Mouse (Mus musculus): Measurements from ENCODE around the gene Racgap1. TPM values are rescaled to one million over a fixed set of nuclear protein-coding genes. Genes with fewer than 3 reads are reported as not detected.

Racgap1 gene
- polyA plus RNA-seq, 1 experiment from 2014 or later, result 21.3 TPM

DNA sequence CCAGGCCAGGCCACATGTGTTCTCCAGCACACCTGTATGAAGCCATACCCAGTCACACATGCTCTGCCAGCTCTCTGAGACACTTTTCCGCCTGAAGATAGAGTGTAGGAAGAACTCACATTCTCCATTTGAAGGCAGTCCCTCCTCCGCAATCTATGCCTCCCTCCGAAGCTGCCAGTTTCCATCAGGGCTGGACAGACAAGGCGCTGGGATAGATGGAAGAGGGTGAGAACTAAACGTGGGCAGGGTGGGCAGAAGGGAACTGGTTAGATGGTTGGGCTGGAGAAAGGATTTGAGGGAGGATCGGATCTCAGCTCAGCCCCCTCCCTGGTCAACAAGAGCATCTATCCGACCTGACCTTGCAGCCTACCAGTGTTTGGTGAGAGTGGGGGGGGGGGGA lies 54.6 kb downstream of the Racgap1 start:
- 64% methylated on average over 7 of the region's 7 CpGs for WGBS (ENCODE audit: missing documents)
- no peaks in the 10 kb centered on the region for H3K36me3 ChIP-seq (ENCODE audit: inconsistent target)
- H3K27ac ChIP-seq, result no peak overlapping the region
- H3K79me2 ChIP-seq (ENCODE audit: inconsistent target), result no peaks in the 10 kb centered on the region
- no peak overlapping the region for H3K4me3 ChIP-seq (ENCODE audit: inconsistent target)

DNA sequence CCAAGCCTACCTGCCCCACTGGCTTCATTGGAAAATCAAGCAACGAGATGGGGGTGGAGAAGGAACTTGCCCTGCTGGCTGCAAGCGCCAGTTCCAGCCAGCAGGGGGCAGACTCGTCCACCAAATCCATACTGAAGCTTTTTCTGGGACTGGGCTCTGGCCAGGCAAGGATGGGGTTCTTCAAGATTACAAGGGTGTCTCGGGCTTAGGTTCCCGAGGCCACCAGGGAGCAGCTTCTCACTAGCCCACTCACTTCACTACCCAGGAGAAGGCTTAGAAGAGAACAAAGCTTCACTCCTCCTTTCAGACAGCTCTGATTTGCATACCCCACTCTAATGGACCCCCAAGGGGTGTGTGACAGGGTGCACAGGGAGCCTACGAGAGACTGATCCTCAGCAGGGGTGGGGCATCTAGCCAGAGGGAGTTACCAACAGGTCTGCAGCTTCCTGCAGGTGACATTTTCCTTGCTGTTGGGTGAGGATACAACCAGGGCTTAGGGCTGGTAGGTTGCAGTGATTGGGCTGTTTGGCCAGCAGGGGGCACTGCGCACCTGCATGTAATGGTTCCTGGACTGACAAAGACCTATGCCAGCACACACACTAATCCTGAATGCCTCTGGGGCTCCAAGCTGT lies 55.3 kb downstream of the Racgap1 start:
- Histone ChIP-seq H3K4me3 (ENCODE audit: inconsistent target) (no peak overlapping the region), H3K79me2 (ENCODE audit: inconsistent target) (no peaks in the 10 kb centered on the region), H3K36me3 (ENCODE audit: inconsistent target) (no peaks in the 10 kb centered on the region), H3K27ac (no peak overlapping the region)
- WGBS (ENCODE audit: missing documents), result 0% methylated on average over 7 of the region's 7 CpGs

DNA sequence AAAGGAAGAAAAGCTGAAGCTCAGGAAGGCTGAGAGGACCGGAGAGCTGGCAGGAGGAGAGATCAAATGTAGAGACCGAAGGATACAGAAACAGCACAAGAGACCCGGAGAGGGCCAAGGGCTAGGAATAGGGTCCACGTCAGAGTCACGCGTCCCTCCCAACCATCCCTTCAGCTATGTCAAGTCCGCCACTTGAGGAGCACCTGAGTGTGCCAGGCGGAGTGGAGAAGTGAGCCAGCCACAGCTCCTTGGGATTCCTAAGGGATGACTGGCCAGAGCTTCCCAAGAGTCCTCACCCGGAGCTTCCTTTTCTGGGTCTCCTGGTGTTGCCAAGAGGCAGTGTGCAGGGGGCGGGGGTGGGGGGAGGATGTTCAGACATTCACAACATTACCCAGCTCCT lies 56.5 kb downstream of the Racgap1 start:
- no peaks in the 10 kb centered on the region for H3K79me2 ChIP-seq (ENCODE audit: inconsistent target)
- H3K27ac ChIP-seq, result no peak overlapping the region
- H3K4me3 ChIP-seq (ENCODE audit: inconsistent target), result no peak overlapping the region
- H3K36me3 ChIP-seq (ENCODE audit: inconsistent target), result no peaks in the 10 kb centered on the region
- WGBS (ENCODE audit: missing documents), result 76% methylated on average over 10 of the region's 10 CpGs

DNA sequence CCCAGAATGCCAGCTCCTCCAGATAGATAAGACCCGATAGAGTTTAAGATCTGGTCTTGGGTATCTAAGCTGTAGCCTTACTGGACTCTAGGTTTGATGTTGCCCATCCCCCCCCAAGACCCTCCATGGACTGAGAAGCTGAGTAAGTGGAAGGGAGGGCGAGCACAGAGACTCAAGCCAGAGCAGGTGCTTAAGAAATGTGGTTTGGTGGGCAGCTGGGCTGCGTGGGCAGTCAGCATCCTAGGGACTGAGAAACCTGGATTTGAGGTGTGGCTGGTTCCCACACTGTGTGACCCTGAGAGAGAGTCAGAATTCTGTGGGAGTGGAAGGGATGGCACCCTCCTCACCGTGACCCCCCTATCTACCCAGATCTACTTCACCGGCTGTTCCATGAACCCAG lies 58.6 kb downstream of the Racgap1 start:
- H3K27ac ChIP-seq, result no peak overlapping the region
- H3K4me3 ChIP-seq (ENCODE audit: inconsistent target), result no peak overlapping the region
- no peaks in the 10 kb centered on the region for H3K36me3 ChIP-seq (ENCODE audit: inconsistent target)
- 64% methylated on average over 3 of the region's 5 CpGs for WGBS (ENCODE audit: missing documents)
- no peaks in the 10 kb centered on the region for H3K79me2 ChIP-seq (ENCODE audit: inconsistent target)

DNA sequence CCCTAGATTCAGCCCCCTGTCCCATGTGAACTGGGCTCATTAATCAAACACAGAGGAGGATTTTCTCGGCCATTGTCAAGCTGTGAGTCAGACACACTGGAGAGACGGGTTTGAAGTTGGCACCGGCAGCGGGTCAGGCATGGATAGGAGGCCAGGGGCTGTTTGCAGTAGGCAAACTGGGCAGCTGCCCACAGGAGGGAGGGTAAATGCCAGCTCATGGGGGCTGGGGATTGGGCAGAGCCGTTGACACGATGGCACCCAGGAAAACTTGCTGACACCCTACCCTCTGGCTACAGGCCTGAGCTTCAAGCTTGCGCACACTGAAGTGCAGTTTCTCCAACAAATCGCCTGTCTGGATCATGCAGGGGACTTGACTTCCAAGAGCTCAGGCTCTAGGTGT lies 59.3 kb downstream of the Racgap1 start:
- Histone ChIP-seq H3K4me3 (ENCODE audit: inconsistent target) (no peak overlapping the region), H3K36me3 (ENCODE audit: inconsistent target) (no peaks in the 10 kb centered on the region), H3K27ac (no peak overlapping the region), H3K79me2 (ENCODE audit: inconsistent target) (no peaks in the 10 kb centered on the region)
- WGBS (ENCODE audit: missing documents), result 82% methylated on average over 8 of the region's 8 CpGs

DNA sequence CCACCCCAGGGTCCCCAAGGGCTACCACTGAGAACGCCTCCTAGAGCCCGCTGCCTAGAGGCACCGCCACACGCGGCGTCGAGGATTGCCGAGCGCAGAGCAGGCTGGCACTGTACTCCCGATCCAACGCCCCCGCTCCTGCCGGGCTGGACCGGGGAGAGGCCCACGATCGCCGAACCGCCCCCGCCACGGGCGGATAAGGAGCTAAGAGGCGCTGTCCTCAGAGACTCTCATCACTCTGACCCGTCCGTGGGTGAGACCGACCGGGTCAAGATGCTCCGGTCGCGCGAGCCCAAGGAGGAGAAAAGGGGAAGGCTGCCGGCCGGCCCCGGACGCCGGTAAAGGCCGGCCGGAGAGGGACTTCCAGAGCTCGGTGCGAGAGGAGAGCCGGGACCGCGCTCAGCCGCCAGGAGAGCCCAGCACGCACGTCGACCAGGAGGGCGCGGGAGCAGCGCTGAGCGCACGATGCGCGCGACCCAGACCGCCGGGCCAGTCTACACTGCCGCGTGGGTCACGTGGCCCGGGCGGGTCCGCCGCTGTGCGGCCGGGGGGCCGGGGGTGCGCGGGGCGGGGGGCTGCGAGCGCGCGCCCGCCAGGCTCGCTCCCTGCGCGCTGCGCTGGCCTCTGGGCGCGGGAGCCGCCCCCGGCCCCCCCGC lies 60.9 kb downstream of the Racgap1 start, which contains the start of gene Aqp5:
Gene Aqp5, plus strand, starts transcription at position 354 of the 656 bp plus-strand sequence.
- no peaks in the 10 kb centered on the region for H3K36me3 ChIP-seq (ENCODE audit: inconsistent target)
- no peak within 1 kb of the TSS for H3K4me3 ChIP-seq (ENCODE audit: inconsistent target)
- 10% methylated on average over 62 of the region's 83 CpGs for WGBS (ENCODE audit: missing documents)
- no peak within 1 kb of the TSS for H3K27ac ChIP-seq
- H3K79me2 ChIP-seq (ENCODE audit: inconsistent target), result no peaks in the 10 kb centered on the region

DNA sequence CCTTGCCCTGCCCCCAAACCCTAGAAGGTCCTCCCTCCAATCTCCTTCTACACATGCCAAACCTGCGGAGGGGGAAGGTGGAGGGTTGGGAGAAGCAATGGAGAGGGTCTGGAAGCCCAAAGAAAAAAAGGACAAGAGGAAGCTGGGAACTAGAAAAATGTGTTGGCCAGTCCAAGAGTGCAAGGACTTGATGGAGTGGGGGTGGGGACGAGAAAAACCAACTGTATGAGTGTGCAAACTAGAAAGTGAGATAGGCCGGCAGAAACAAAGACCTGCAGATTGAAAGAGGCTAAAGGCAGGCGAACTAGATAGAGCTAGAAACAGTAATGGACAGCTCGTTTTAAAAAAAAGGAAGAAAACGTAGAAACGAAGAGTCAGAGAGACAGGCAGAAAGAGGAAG lies 61.8 kb downstream of the Racgap1 start:
- H3K27ac ChIP-seq, result no peak overlapping the region
- WGBS (ENCODE audit: missing documents), result 22% methylated on average over 7 of the region's 7 CpGs
- no peaks in the 10 kb centered on the region for H3K36me3 ChIP-seq (ENCODE audit: inconsistent target)
- no peak overlapping the region for H3K4me3 ChIP-seq (ENCODE audit: inconsistent target)
- no peaks in the 10 kb centered on the region for H3K79me2 ChIP-seq (ENCODE audit: inconsistent target)

DNA sequence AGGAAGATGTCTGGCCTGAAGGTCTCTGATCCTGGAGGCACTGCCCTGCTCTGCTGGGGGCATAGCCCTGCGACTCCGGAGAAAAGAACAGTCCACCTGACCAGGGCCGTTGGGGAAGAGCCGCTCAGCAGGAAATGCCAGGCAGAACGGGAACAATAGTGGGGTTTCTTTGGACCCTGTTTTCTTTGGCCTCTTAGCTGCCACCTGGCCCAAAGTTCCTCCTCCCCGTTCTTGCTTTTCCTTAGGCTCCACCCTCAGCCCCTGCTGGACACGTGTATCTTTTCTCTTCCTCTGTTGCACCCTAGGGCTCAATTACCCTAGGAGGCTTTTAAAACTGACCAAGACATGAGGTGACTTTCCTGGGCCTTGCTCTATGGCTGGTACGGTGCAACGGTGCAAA lies 62.2 kb downstream of the Racgap1 start:
- Histone ChIP-seq H3K79me2 (ENCODE audit: inconsistent target) (no peaks in the 10 kb centered on the region), H3K27ac (no peak overlapping the region), H3K36me3 (ENCODE audit: inconsistent target) (no peaks in the 10 kb centered on the region), H3K4me3 (ENCODE audit: inconsistent target) (no peak overlapping the region)
- WGBS (ENCODE audit: missing documents), result 8% methylated on average over 9 of the region's 9 CpGs

DNA sequence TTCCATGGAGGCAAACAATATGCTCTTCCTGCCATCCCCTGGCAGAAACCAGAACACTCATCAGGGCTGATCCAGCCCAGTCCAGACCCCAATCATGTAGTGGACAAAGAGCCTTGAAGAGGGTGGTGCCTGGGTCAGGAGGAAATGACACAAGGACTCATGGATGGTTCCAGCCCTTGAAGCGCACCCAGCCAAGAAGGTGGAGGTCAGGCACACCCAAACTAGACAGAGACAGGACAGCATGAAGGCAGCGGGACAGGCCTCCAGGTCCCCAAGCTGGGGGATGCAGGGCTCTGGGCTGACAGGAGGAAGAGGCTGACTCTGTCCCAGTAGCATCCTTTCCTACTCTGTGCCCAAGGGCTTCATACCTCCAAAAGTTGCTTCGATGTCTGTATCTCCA lies 64.9 kb downstream of the Racgap1 start:
- WGBS (ENCODE audit: missing documents), result 89% methylated on average over 2 of the region's 3 CpGs
- H3K79me2 ChIP-seq (ENCODE audit: inconsistent target), result no peaks in the 10 kb centered on the region
- no peak overlapping the region for H3K4me3 ChIP-seq (ENCODE audit: inconsistent target)
- no peak overlapping the region for H3K27ac ChIP-seq
- H3K36me3 ChIP-seq (ENCODE audit: inconsistent target), result no peaks in the 10 kb centered on the region

DNA sequence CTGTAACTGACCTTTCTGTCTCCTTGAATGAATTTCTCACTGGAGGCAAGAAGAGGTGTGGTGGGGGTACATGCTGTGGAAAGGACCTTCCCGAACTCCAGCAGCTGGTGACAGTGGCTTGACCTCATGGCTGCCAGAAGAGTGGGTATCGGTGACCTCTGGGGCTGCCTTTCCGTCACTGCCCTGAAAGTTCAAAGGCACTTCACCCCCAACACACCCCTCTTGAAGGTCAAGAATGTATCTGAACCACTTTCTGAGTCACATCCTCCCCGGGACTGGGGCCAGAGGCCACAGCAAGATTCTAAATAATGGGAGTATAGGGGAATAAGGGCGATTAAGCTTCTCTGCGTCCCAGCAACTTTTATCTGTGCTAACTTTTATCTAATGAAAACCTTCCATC lies 65.7 kb downstream of the Racgap1 start:
- no peaks in the 10 kb centered on the region for H3K79me2 ChIP-seq (ENCODE audit: inconsistent target)
- no peaks in the 10 kb centered on the region for H3K36me3 ChIP-seq (ENCODE audit: inconsistent target)
- 70% methylated on average over 6 of the region's 6 CpGs for WGBS (ENCODE audit: missing documents)
- H3K4me3 ChIP-seq (ENCODE audit: inconsistent target), result no peak overlapping the region
- H3K27ac ChIP-seq, result no peak overlapping the region

DNA sequence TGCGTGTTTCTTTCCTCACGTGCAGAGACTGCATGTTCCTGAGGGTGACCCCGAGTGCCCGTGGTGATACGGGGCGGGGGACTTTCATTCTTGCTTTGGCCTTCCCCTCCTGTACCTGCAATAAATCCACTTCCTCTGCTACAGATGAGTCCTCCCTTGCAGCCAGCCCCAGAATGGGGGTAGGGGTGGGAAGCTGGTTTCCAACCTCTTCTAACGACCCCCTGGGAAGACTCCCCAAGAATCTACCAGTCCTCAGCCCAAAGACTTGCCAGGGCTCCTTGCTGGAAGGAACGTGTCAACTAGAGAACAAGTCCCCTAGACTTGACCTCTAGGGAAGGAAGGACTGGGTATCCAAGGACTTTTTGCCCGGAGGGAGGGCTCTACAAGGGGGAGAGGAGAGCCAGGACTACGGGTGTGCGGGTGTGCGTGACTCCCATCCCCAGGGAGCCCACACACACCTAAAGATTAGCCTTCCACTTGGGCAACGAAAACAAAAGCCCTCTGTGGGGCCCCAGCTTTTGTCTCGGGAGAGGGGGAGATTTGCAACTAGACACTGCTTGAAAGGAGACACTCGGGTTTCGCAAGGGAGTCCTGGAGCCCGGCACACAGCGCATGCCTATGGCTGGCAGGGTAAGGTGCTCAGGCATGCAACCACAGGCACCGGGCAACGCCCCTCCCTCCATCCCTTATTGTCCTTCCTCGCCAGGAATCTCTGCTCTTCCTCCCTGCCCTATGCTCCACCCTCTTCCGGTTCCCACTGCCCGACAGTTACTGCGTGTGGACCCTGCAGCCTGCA lies 66.9 kb downstream of the Racgap1 start:
- Histone ChIP-seq H3K36me3 (ENCODE audit: inconsistent target) (no peaks in the 10 kb centered on the region), H3K27ac (no peak overlapping the region), H3K79me2 (ENCODE audit: inconsistent target) (no peaks in the 10 kb centered on the region), H3K4me3 (ENCODE audit: inconsistent target) (no peak overlapping the region; the same call in 1 of the 2 replicates)
- 4% methylated on average over 24 of the region's 24 CpGs for WGBS (ENCODE audit: missing documents)

DNA sequence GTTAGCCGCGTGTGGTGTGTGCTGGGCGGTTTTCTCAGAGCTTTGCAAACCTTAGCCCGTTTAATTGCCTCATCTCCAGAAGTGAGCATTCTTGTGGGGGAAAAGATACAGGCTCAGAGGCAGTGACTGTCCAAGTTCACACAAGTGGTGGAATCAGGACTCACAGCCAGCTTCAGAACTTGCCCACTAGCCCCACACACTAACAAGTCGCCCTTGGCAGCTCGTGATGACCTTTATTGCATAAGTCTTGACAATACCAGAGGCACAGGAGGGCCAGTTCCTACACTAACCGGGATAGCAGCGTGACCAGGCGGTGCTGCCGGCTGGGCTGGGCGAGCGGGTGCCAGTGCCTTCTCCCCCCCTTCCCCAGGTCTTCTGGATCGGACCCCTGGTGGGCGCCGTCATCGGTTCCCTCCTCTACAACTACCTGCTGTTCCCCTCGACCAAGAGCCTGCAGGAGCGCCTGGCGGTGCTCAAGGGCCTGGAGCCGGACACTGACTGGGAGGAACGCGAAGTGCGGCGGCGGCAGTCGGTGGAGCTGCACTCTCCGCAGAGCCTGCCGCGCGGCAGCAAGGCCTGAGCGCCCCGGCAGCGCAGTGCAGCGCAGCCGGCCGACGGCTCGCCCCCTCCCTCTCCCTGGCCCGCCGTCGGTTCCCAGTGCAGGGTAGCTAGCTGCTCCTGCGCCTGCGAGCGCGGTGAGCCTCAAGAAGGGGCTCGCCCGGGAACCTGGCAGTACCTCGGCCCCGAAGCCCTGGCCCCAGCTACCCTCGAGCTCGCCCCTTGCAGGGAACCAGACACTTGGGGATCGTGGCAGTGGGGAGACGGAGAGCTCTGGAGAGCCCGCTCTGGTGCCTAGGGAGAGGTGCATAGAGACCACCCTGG lies 67.8 kb downstream of the Racgap1 start:
- H3K4me3 ChIP-seq (ENCODE audit: inconsistent target), result no peak overlapping the region
- no peak overlapping the region for H3K27ac ChIP-seq
- 5% methylated on average over 54 of the region's 54 CpGs for WGBS (ENCODE audit: missing documents)

DNA sequence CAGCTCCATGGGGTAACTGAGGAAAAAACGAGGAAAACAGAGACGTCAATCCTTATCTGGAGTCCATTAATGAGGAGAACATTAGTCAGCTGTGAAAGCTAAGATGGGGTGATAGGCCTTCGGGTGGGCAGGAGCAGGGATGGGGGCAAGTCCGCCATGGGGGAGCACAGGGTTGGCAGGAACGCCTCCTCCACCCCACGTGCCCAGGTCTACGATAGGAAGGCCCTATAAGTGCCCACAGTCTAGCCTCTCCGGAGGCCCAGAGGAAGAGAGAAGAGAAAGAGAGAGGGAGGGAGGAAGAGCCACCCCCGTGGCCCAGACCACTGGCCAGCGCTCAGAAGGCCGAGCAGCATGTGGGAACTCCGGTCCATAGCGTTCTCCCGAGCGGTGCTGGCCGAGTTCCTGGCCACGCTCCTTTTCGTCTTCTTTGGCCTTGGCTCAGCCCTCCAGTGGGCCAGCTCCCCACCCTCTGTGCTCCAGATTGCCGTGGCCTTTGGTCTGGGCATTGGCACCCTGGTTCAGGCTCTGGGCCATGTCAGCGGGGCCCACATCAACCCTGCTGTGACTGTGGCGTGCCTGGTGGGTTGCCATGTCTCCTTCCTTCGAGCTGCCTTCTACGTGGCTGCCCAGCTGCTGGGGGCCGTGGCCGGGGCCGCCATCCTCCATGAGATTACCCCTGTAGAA lies 72.5 kb downstream of the Racgap1 start, which contains the start of gene Aqp2:
Gene Aqp2, plus strand, starts transcription at position 254 of the 684 bp plus-strand sequence.
- Histone ChIP-seq H3K79me2 (ENCODE audit: inconsistent target) (no peaks in the 10 kb centered on the region), H3K4me3 (ENCODE audit: inconsistent target) (no peak within 1 kb of the TSS), H3K27ac (no peak within 1 kb of the TSS), H3K36me3 (ENCODE audit: inconsistent target) (no peaks in the 10 kb centered on the region)
- WGBS (ENCODE audit: missing documents), result 87% methylated on average over 25 of the region's 26 CpGs

More for the DNA sequence above, 67.8 kb downstream of the Racgap1 start:
- no peaks in the 10 kb centered on the region for H3K79me2 ChIP-seq (ENCODE audit: inconsistent target)
- H3K36me3 ChIP-seq (ENCODE audit: inconsistent target), result no peaks in the 10 kb centered on the region

Measured in macrophage (primary cell).